Mouse (Mus musculus) kidney, postnatal 14 days (tissue): ENCODE measurements around the gene Agpat1.

Experiments used
- DNase-seq: peaks from one replicate; pipeline ENCODE4 v3.0.0; 2022; ENCODE audit warnings: mixed read lengths

Gene Agpat1

GRCm38 (mm10) chr17:34604061-34604508, at the start of gene Agpat1:
Agpat1 (plus strand) TSS chr17:34604262.
- peak; percentile 99 for DNase-seq

GRCm38 (mm10) chr17:34555483-34555882, 48.6 kb upstream of the Agpat1 start:
- peak; percentile 84 for DNase-seq

- DNase-seq: no peak
Measured at GRCm38 (mm10) chr17:34556406-34556805, 47.7 kb upstream of the Agpat1 start.

- no peak for DNase-seq
Measured at GRCm38 (mm10) chr17:34557411-34557810, 46.7 kb upstream of the Agpat1 start.

- no peak for DNase-seq
Measured at GRCm38 (mm10) chr17:34559116-34559515, 44.9 kb upstream of the Agpat1 start.

GRCm38 (mm10) chr17:34559895-34560294, 44.2 kb upstream of the Agpat1 start:
- DNase-seq: no peak

- no peak for DNase-seq
Measured at GRCm38 (mm10) chr17:34560438-34560837, 43.6 kb upstream of the Agpat1 start.

- DNase-seq: no peak
Measured at GRCm38 (mm10) chr17:34561200-34561599, 42.9 kb upstream of the Agpat1 start.

GRCm38 (mm10) chr17:34562595-34562994, 41.5 kb upstream of the Agpat1 start:
- DNase-seq: no peak

GRCm38 (mm10) chr17:34563354-34563753, 40.7 kb upstream of the Agpat1 start:
- DNase-seq: no peak

GRCm38 (mm10) chr17:34564003-34564421, 40.0 kb upstream of the Agpat1 start, which contains the start of gene Notch4:
Notch4 (plus strand) TSS chr17:34564268.
- peak; percentile 80 for DNase-seq

- DNase-seq: peak; percentile 75
Measured at GRCm38 (mm10) chr17:34564796-34565195, 39.3 kb upstream of the Agpat1 start.

- no peak for DNase-seq
Measured at GRCm38 (mm10) chr17:34567311-34567710, 36.8 kb upstream of the Agpat1 start.

GRCm38 (mm10) chr17:34568421-34568820, 35.6 kb upstream of the Agpat1 start:
- no peak for DNase-seq

GRCm38 (mm10) chr17:34569919-34570318, 34.1 kb upstream of the Agpat1 start:
- DNase-seq: no peak

GRCm38 (mm10) chr17:34571875-34572274, 32.2 kb upstream of the Agpat1 start:
- DNase-seq: no peak

- no peak for DNase-seq
Measured at GRCm38 (mm10) chr17:34572361-34572760, 31.7 kb upstream of the Agpat1 start.

GRCm38 (mm10) chr17:34576577-34576976, 27.5 kb upstream of the Agpat1 start:
- DNase-seq: no peak

- DNase-seq: no peak
Measured at GRCm38 (mm10) chr17:34578070-34578469, 26.0 kb upstream of the Agpat1 start.

- DNase-seq: no peak
Measured at GRCm38 (mm10) chr17:34582528-34582927, 21.5 kb upstream of the Agpat1 start.

GRCm38 (mm10) chr17:34583397-34583796, 20.7 kb upstream of the Agpat1 start:
- peak; percentile 41 for DNase-seq

- no peak for DNase-seq
Measured at GRCm38 (mm10) chr17:34583819-34584218, 20.2 kb upstream of the Agpat1 start.

- no peak for DNase-seq
Measured at GRCm38 (mm10) chr17:34585121-34585520, 18.9 kb upstream of the Agpat1 start.

- DNase-seq: no peak
Measured at GRCm38 (mm10) chr17:34585877-34586771, 17.9 kb upstream of the Agpat1 start.
